Mouse (Mus musculus): ENCODE measurements around the gene Rnf39.

GRCm38 (mm10) chr17:36903651-36904050, 39.1 kb upstream of the Rnf39 start:
- TF ChIP-seq CTCF (IDR thresholded peaks at IDR 0.05; ENCODE audit: low read depth, low read length) (no peak), POLR2A (IDR thresholded peaks at IDR 0.05; ENCODE audit: insufficient read depth, low read length) (no peak)

All from ES-Bruce4 (cell line).